Mouse (Mus musculus): ENCODE results near the gene Mlxipl. TPM values are rescaled to one million over a fixed set of nuclear protein-coding genes. Genes with fewer than 3 reads are reported as not detected.
"Not testable (repeated sequence)": the region's sequence is repeated elsewhere in the genome, so short reads cannot be mapped to it uniquely, and the experiment has no call there.

Gene Mlxipl
- total and polyA plus RNA-seq, 3 experiments, result 0.22 TPM; not detected in 2

DNA sequence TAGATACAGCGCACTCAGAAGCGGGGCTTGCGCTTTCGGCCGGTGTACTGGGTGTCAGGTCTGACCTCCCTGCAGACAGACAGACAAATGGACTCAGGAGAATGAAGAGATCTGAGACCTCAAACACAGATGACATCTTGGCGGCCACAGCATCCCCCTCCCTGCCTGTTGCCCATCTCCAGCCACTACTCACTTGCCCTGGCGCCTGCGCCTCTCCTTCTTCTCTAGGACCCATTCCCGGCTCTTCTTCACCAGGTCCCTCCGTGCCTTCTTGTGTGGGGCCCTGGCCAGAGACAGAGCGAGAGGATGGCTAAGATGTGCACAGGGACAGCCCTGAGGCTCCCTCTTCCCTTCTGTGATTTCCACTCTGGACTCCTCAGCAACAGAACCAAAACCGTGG lies 36.3 kb upstream of the Mlxipl start:
- no peak for TF ChIP-seq POLR2AphosphoS5 (IDR thresholded peaks at IDR 0.05; ENCODE audit: insufficient replicate concordance, low read depth, low read length)
- no peak for TF ChIP-seq GATA1 (IDR thresholded peaks at IDR 0.05; ENCODE audit: borderline replicate concordance, low read length)
- TF ChIP-seq TAL1 (conservative IDR thresholded peaks at IDR 0.05; ENCODE audit: low read depth, low read length), result no peak
- TF ChIP-seq GATA2 (IDR thresholded peaks at IDR 0.05; ENCODE audit: borderline replicate concordance, low read depth, low read length), result no peak
- TF ChIP-seq CTCF (IDR thresholded peaks at IDR 0.05; ENCODE audit: low read depth, low read length), result no peak
- no peaks in the 10 kb centered on the region for H3K27me3 ChIP-seq (ENCODE audit: insufficient read depth, low read length)
- H3K4me3 ChIP-seq (ENCODE audit: low read depth, low read length), result no peak overlapping the region
- DNase-seq (ENCODE audit: low spot score), result no peak
- peaks cover 93% of the 10 kb centered on the region for H3K36me3 ChIP-seq (replicated peaks)
- peaks cover 12% of the 10 kb centered on the region for H3K4me1 ChIP-seq (ENCODE audit: insufficient read depth, low read depth, low read length)
- ATAC-seq (ENCODE audit: extremely low read depth, insufficient number of reproducible peaks, low FRiP score, poor library complexity, severe bottlenecking), result no peak
- H3K9me3 ChIP-seq (replicated peaks), result no peaks in the 10 kb centered on the region

DNA sequence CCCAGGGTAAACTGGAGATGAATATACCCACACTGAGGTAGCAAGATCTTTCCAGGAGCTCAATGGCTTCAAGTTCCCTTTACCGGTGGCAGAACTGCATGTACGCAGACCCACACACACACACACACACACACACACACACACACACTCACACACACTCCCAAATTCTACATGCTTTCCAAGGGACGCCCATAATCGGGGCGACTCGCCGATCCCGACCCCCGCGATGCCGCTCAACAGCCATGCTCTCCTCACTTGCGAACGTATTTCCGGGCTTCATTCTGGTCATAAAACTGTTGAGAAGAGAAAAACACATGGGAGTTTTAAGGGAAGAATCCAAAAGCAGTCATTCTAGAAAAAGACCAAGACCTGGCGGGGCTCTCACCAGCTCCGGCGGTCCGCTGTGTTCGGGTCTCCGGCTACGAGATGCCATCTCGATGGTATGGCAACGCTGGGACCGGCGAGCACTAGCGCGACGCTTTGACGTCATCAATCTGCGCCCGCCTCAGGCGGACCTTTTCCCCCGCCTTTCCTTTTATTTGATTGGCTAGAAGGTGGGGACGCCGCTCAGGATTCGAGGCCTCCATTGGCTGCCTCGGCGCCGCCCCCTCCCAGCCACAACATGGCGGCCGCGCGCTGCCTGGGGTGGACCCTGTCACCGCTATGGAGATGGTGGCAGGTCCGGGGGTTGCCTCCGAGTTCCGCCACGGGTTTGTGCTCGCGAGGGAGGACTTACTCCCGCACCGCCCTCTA lies 25.9 kb upstream of the Mlxipl start, which contains the start of gene Dnajc30:
TSS of gene Dnajc30 (plus strand) at position 574 of the 753 bp plus-strand sequence.
- no peaks in the 10 kb centered on the region for H3K9me3 ChIP-seq (replicated peaks)
- H3K4me1 ChIP-seq (ENCODE audit: insufficient read depth, low read depth, low read length), result peaks cover 45% of the 10 kb centered on the region
- ATAC-seq (ENCODE audit: extremely low read depth, insufficient number of reproducible peaks, low FRiP score, poor library complexity, severe bottlenecking) (peak; percentile 93), DNase-seq (ENCODE audit: low spot score) (peak; percentile 99)
- no peak for TF ChIP-seq GATA2 (IDR thresholded peaks at IDR 0.05; ENCODE audit: borderline replicate concordance, low read depth, low read length)
- no peak for TF ChIP-seq POLR2AphosphoS5 (IDR thresholded peaks at IDR 0.05; ENCODE audit: insufficient replicate concordance, low read depth, low read length)
- no peak for TF ChIP-seq TAL1 (conservative IDR thresholded peaks at IDR 0.05; ENCODE audit: low read depth, low read length)
- TF ChIP-seq GATA1 (IDR thresholded peaks at IDR 0.05; ENCODE audit: borderline replicate concordance, low read length), result no peak
- TF ChIP-seq CTCF (IDR thresholded peaks at IDR 0.05; ENCODE audit: low read depth, low read length), result no peak
- peaks cover 68% of the 10 kb centered on the region for H3K36me3 ChIP-seq (replicated peaks)
- H3K4me3 ChIP-seq (ENCODE audit: low read depth, low read length), result peak within 1 kb of the TSS; percentile 99
- H3K27me3 ChIP-seq (ENCODE audit: insufficient read depth, low read length), result no peaks in the 10 kb centered on the region

DNA sequence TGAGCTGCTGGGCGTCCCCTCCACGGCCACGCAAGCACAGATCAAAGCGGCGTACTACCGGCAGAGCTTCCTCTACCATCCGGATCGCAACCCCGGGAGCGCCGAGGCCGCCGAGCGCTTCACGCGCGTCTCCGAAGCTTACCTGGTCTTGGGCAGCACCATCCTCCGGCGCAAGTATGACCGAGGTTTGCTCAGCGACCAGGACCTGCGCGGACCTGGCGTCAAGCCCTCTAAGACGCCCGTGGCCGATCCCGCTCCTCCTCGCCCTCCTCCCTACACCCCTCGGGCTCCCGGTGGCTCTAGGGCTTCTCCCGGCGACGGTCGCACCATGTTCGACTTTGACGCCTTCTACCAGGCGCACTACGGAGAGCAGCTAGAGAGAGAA lies 25.3 kb upstream of the Mlxipl start:
- peak overlapping the region; percentile 99 for H3K4me3 ChIP-seq (ENCODE audit: low read depth, low read length)
- H3K27me3 ChIP-seq (ENCODE audit: insufficient read depth, low read length), result no peaks in the 10 kb centered on the region
- H3K36me3 ChIP-seq (replicated peaks), result peaks cover 62% of the 10 kb centered on the region
- no peak for TF ChIP-seq CTCF (IDR thresholded peaks at IDR 0.05; ENCODE audit: low read depth, low read length)
- TF ChIP-seq TAL1 (conservative IDR thresholded peaks at IDR 0.05; ENCODE audit: low read depth, low read length), result no peak
- TF ChIP-seq POLR2AphosphoS5 (IDR thresholded peaks at IDR 0.05; ENCODE audit: insufficient replicate concordance, low read depth, low read length), result no peak
- TF ChIP-seq GATA2 (IDR thresholded peaks at IDR 0.05; ENCODE audit: borderline replicate concordance, low read depth, low read length), result no peak
- TF ChIP-seq GATA1 (IDR thresholded peaks at IDR 0.05; ENCODE audit: borderline replicate concordance, low read length), result no peak
- no peaks in the 10 kb centered on the region for H3K9me3 ChIP-seq (replicated peaks)
- ATAC-seq (ENCODE audit: extremely low read depth, insufficient number of reproducible peaks, low FRiP score, poor library complexity, severe bottlenecking) (no peak), DNase-seq (ENCODE audit: low spot score) (no peak)
- H3K4me1 ChIP-seq (ENCODE audit: insufficient read depth, low read depth, low read length), result peaks cover 45% of the 10 kb centered on the region

DNA sequence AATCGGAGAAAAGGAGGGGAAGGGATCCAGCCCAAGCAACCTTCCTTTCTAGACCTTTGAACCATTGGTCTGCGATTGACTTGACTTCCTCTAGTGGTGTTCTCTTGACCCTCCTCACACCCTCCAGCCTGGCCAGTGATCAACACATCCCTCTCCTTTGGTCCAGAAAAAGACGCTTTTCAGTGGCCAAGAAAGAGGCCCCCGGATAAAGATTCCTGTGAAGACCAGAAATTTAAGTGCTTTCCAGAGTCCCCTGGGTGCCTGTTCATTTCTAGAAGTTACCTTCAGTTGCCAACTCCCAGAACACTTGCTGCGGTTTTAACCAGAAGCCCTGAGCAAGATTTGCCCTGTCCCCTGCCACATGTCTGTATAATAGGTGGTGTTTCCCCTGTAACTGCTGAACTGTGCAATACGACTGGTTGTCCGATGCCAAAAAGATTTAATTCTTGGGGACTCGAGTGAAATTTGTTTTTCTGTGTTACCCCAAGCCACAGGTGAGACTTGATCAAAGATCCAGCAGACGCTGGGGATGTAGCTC lies 24.7 kb upstream of the Mlxipl start, which contains the start of gene Bud23:
TSS of gene Bud23 (minus strand) at position 51 of the 538 bp plus-strand sequence.
- not testable (repeated sequence) for DNase-seq (ENCODE audit: low spot score); H3K27me3 ChIP-seq (ENCODE audit: insufficient read depth, low read length); H3K9me3 ChIP-seq (replicated peaks); ATAC-seq (ENCODE audit: extremely low read depth, insufficient number of reproducible peaks, low FRiP score, poor library complexity, severe bottlenecking)
- peaks cover 56% of the 10 kb centered on the region for H3K36me3 ChIP-seq (replicated peaks)
- H3K4me3 ChIP-seq (ENCODE audit: low read depth, low read length), result peak within 1 kb of the TSS; percentile 99
- H3K4me1 ChIP-seq (ENCODE audit: insufficient read depth, low read depth, low read length), result peaks cover 43% of the 10 kb centered on the region

DNA sequence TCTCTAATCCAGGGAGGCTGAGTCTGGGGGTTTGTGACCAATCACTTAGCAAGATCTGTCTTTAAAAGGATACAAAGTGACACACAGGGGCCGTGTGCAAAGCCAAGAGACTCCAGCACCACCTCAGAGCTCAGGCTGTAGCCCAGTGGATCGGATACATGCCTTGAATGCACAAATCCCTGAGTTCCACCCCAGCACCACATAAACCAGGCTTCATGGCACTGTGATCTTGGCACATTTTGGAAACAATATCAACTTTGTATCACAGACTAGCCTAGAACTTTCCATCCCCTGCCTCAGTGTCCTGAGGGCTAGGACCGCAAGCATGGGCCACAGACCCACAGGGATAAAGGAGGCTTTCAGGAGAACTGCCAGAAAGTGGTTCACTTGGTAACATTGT lies 23.7 kb upstream of the Mlxipl start:
- TF ChIP-seq GATA2 (IDR thresholded peaks at IDR 0.05; ENCODE audit: borderline replicate concordance, low read depth, low read length), result no peak
- no peak for TF ChIP-seq CTCF (IDR thresholded peaks at IDR 0.05; ENCODE audit: low read depth, low read length)
- TF ChIP-seq TAL1 (conservative IDR thresholded peaks at IDR 0.05; ENCODE audit: low read depth, low read length), result no peak
- no peak for TF ChIP-seq POLR2AphosphoS5 (IDR thresholded peaks at IDR 0.05; ENCODE audit: insufficient replicate concordance, low read depth, low read length)
- TF ChIP-seq GATA1 (IDR thresholded peaks at IDR 0.05; ENCODE audit: borderline replicate concordance, low read length), result no peak
- H3K36me3 ChIP-seq (replicated peaks), result peaks cover 46% of the 10 kb centered on the region
- peaks cover 40% of the 10 kb centered on the region for H3K4me1 ChIP-seq (ENCODE audit: insufficient read depth, low read depth, low read length)
- ATAC-seq (ENCODE audit: extremely low read depth, insufficient number of reproducible peaks, low FRiP score, poor library complexity, severe bottlenecking), result no peak
- no peaks in the 10 kb centered on the region for H3K27me3 ChIP-seq (ENCODE audit: insufficient read depth, low read length)
- peak overlapping the region; percentile 24; the same call in 1 of the 2 replicates for H3K4me3 ChIP-seq (ENCODE audit: low read depth, low read length)
- no peak for DNase-seq (ENCODE audit: low spot score)
- no peaks in the 10 kb centered on the region for H3K9me3 ChIP-seq (replicated peaks)

DNA sequence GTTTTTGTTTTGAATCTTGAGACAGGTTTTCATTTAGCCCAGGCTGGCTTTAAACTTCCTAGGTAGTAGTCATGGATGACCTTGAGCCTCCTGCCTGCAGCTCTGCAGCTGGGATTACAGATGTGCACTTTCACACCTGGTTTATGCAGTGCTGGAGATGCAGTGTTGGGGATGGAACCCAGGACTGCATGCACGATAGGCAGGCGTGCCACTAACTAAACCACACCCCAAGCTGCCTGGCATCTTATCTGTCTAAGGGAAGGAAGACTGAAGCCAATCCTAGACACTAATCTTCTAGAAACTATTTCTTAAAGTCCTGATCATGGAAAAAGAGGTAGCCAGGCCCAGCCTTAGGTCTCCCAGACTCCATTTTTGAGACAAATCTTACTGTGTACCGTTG lies 19.2 kb upstream of the Mlxipl start:
- TF ChIP-seq GATA2 (IDR thresholded peaks at IDR 0.05; ENCODE audit: borderline replicate concordance, low read depth, low read length) (no peak), POLR2AphosphoS5 (IDR thresholded peaks at IDR 0.05; ENCODE audit: insufficient replicate concordance, low read depth, low read length) (no peak), GATA1 (IDR thresholded peaks at IDR 0.05; ENCODE audit: borderline replicate concordance, low read length) (no peak), TAL1 (conservative IDR thresholded peaks at IDR 0.05; ENCODE audit: low read depth, low read length) (no peak), CTCF (IDR thresholded peaks at IDR 0.05; ENCODE audit: low read depth, low read length) (no peak)
- H3K4me3 ChIP-seq (ENCODE audit: low read depth, low read length), result no peak overlapping the region
- peaks cover 24% of the 10 kb centered on the region for H3K4me1 ChIP-seq (ENCODE audit: insufficient read depth, low read depth, low read length)
- H3K36me3 ChIP-seq (replicated peaks), result peaks cover 30% of the 10 kb centered on the region
- H3K27me3 ChIP-seq (ENCODE audit: insufficient read depth, low read length), result peaks cover 13% of the 10 kb centered on the region; the same call in 1 of the 2 replicates
- no peaks in the 10 kb centered on the region for H3K9me3 ChIP-seq (replicated peaks)
- DNase-seq (ENCODE audit: low spot score) (no peak), ATAC-seq (ENCODE audit: extremely low read depth, insufficient number of reproducible peaks, low FRiP score, poor library complexity, severe bottlenecking) (no peak)
